Mouse (Mus musculus) bone marrow macrophage, adult 2 months (primary cell): ENCODE measurements around the gene Rasa4.

Experiments
- CTCF ChIP-seq: IDR thresholded peaks from 2 replicates; pipeline ENCODE4 v1.5.1; 2012; ENCODE audit warnings: low read depth, mild to moderate bottlenecking, low read length, moderate library complexity
- POLR2A ChIP-seq: IDR thresholded peaks from 2 replicates; pipeline ENCODE4 v1.6.1; 2012; ENCODE audit warnings: mild to moderate bottlenecking, low read depth, low read length, borderline replicate concordance

GRCm38 (mm10) chr5:136140057-136140482 lies 56.4 kb downstream of the Rasa4 start:
- TF ChIP-seq CTCF (no peak), POLR2A (no peak)
